Mouse (Mus musculus) right cerebral cortex, postnatal 36 days (tissue): Measurements from ENCODE around the gene Itga7.
"Not testable (repeated sequence)": the region's sequence is repeated elsewhere in the genome, so short reads cannot be mapped to it uniquely, and the experiment has no call there.

Experiments used
- DNase-seq, 2 experiments: peaks; one replicate each; pipeline ENCODE4 v3.0.0; 2022; ENCODE audit warnings: low spot score in 2 of 2, mixed read lengths in 1 of 2

Itga7 gene

GRCm38 (mm10) chr10:128980644-128981365 lies 47.2 kb downstream of the Itga7 start:
- DNase-seq = no peak

GRCm38 (mm10) chr10:128989131-128989530 lies 55.5 kb downstream of the Itga7 start, which contains the start of gene Olfr9:
Gene Olfr9 (plus strand): TSS chr10:128989431.
- DNase-seq = not testable (repeated sequence)

DNA sequence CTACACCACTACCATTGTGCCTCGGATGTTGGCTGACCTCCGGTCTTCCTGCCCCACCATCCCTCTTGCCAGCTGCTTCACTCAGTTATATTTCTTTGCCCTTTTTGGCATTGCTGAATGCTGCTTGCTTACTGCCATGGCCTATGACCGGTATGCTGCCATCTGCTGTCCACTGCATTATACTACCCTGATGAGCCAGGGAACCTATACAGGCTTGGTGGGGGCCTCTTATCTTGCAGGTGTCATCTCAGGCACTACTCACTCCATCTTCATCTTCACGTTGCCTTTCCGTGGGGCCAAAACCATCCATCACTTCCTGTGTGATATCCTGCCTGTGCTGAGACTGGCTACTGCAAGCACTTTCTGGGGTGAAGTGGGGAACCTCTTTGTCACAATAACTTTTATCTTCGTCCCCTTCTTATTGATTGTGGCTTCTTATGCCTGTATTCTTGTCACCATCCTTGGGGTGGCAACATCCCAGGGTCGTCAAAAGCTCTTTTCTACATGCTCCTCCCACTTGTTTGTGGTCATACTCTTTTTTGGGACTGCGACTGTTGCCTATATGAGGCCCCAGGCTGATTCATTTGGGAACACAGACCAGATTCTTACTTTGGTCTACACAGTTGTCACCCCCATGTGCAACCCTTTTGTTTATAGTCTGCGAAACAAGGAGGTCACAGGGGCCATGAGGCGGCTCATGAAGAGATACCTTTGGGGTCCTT lies 56.7 kb downstream of the Itga7 start:
- not testable (repeated sequence) for DNase-seq

GRCm38 (mm10) chr10:128990994-128991393 lies 57.4 kb downstream of the Itga7 start:
- no peak for DNase-seq

GRCm38 (mm10) chr10:128995796-128996195 lies 62.2 kb downstream of the Itga7 start:
- DNase-seq = no peak

GRCm38 (mm10) chr10:128996523-128997040 lies 63.0 kb downstream of the Itga7 start:
- DNase-seq = no peak

DNA sequence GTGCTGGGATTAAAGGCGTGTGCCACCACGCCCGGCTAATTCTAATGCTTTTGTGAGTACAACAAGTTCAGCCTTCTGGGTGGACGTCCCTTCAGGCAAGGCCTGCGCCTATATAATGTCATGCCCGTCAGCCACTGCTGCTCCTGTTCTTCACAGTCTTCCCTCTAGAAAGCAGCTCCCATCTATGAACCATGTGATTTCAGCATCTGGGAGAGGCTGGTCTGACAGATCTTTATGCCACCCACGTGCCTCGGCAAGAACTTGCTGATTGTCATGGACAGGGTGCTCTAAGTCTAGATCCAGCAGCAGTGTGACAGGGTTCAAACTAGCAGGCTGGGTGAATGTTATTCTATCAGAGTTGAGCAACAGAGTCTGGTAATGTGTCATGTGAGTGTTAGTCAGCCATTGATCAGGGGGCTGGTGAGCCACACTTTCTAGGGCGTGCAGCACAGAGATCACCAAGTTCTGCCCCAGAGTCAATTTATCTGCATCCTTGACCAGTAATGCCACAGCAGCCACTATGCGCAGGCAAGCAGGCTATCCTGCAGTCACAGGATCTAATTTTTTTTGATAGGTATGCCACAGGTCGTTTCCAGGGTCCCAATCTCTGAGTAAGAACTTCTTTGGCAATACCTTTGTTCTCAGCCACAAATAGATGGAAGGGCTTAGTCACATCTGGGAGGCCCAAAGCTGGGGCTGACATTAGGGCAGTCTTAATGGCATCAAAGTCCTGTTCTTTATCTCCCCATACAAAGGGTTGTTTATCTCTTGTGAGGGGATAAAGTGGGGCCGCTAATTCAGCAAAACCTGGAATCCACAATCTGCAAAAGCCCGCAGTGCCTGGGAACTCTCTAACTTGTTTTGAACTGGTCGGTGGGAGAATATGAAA lies 70.7 kb downstream of the Itga7 start:
- no peak for DNase-seq
